Mouse (Mus musculus) erythroblast, embryonic 14.5 days (primary cell): Measurements from ENCODE around the gene Cemip2.

Source experiments
- GATA1 ChIP-seq: IDR thresholded peaks from 2 replicates; pipeline ENCODE4 v1.6.1; 2012; ENCODE audit warnings: low read length, inconsistent platforms, mixed read lengths
- TAL1 ChIP-seq: IDR thresholded peaks from 3 replicates; pipeline ENCODE4 v1.6.1; 2012; ENCODE audit warnings: low read length, inconsistent platforms, mixed read lengths

DNA sequence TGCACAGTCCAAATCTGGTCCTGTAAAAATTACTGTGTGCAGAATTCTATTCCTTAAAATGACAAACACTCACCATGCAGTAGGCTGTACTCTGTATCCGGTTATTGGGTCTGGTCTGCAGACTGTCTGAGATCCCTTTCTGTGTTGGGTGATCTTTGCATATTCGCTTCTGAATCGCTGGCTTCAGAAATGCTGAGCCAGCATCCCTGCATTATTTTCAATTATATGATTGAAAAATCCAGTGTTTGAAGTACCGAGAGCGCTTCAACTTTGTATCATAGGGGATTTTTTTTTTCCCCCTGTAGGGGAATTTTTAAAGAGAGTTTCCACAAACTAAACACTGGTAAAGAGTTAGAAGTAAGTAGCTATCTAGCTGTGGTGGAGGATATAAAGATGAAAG is 32.0 kb downstream of the Cemip2 start:
- TF ChIP-seq TAL1, result no peak
- no peak for TF ChIP-seq GATA1
